Mouse (Mus musculus) midbrain, embryonic 12.5 days (tissue): Measurements from ENCODE around the gene Col11a2. TPM values are rescaled to one million over a fixed set of nuclear protein-coding genes. Genes with fewer than 3 reads are reported as not detected.

Source experiments
- ATAC-seq: fragments of 200-750 bp; cut with Nextera tagmentation; 2 replicates; pipeline ENCODE4 v1.8.0; 2017; ENCODE audit warnings: low read depth, moderate TSS enrichment, moderate library complexity; ENCODE audit not compliant: low FRiP score
- H3K27ac ChIP-seq: fragments of 300-500 bp; sonication (generic); replicated peaks from 2 replicates; pipeline ENCODE4 v1.5.1; 2016; ENCODE audit warnings: mild to moderate bottlenecking
- H3K27me3 ChIP-seq: fragments of 300-500 bp; sonication (generic); 2 replicates; pipeline ENCODE4 v1.6.1; 2016; ENCODE audit warnings: mild to moderate bottlenecking
- H3K36me3 ChIP-seq: fragments of 300-500 bp; sonication (generic); 2 replicates; pipeline ENCODE4 v1.6.1; 2016
- H3K4me1 ChIP-seq: fragments of 300-500 bp; sonication (generic); 2 replicates; pipeline ENCODE4 v1.6.1; 2016
- H3K4me2 ChIP-seq: fragments of 300-500 bp; sonication (generic); replicated peaks from 2 replicates; pipeline ENCODE4 v1.6.1; 2016; ENCODE audit warnings: mild to moderate bottlenecking, moderate library complexity
- H3K4me3 ChIP-seq: fragments of 300-500 bp; sonication (generic); 2 replicates; pipeline ENCODE4 v1.5.1; 2016; ENCODE audit warnings: mild to moderate bottlenecking
- H3K9ac ChIP-seq: fragments of 300-500 bp; sonication (generic); replicated peaks from 2 replicates; pipeline ENCODE4 v1.6.1; 2016; ENCODE audit warnings: mild to moderate bottlenecking, moderate library complexity
- H3K9me3 ChIP-seq: fragments of 300-500 bp; sonication (generic); 2 replicates; pipeline ENCODE4 v1.6.1; 2016; ENCODE audit warnings: mild to moderate bottlenecking
- WGBS: fragments of 180-500 bp; shearing (Covaris S2); methylation state at CpG from one replicate; pipeline ENCODE4 v1.1.7; 2016; 5-methylcytosine and 5-hydroxymethylcytosine counted together
- polyA plus RNA-seq: library from polyadenylated mRNA; unstranded; fragments of >200 nt; fragmentation: Nextera tagmentation; extraction: Ambion mirVana; gene quantifications from 2 replicates; pipeline ENCODE4 v1.2.1, GENCODE M21; 2016

Gene Col11a2
- polyA plus RNA-seq, 1 experiment from 2014 or later, result 4.0 TPM

DNA sequence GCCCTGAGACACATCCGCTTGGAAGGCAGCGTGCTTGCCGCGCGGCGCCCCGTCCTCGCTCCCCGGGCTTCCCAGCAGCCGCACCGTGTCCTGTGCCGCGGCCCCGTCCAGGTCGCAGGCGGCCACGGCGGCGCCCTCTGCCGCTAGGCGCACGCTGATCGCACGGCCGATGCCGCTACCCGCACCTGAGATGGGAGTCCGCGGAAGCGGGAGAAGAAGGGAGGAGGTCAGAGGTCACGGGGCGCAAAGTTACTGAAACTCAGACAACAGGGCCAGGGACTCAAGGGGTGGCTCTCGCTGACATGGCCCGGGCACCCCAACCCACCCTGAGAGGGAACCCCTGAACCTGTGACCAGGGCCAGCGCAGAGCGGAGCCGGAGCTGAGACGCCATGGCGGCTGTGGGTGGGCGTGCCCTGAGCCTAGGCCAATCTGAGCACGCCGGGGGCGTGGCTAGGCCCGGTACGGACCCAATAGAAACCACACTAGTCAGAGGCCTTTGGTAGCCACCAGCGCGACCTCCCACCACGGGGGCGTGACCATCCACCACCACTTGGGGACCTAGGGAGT, 11.5 kb upstream of the Col11a2 start, which contains the start of gene H2-Ke6:
Gene H2-Ke6 (minus strand): TSS at position 405 of the 568 bp plus-strand sequence.
- WGBS, result 0% methylated on average over 48 of the region's 49 CpGs
- Histone ChIP-seq H3K9ac (peak within 1 kb of the TSS; percentile 88), H3K4me2 (peak within 1 kb of the TSS; percentile 88), H3K9me3 (no peaks in the 10 kb centered on the region), H3K36me3 (peaks cover 25% of the 10 kb centered on the region), H3K27me3 (no peaks in the 10 kb centered on the region), H3K4me3 (peak within 1 kb of the TSS; percentile 95), H3K4me1 (peaks cover 68% of the 10 kb centered on the region), H3K27ac (peak within 1 kb of the TSS; percentile 96)
- ATAC-seq, result peak; percentile 61

DNA sequence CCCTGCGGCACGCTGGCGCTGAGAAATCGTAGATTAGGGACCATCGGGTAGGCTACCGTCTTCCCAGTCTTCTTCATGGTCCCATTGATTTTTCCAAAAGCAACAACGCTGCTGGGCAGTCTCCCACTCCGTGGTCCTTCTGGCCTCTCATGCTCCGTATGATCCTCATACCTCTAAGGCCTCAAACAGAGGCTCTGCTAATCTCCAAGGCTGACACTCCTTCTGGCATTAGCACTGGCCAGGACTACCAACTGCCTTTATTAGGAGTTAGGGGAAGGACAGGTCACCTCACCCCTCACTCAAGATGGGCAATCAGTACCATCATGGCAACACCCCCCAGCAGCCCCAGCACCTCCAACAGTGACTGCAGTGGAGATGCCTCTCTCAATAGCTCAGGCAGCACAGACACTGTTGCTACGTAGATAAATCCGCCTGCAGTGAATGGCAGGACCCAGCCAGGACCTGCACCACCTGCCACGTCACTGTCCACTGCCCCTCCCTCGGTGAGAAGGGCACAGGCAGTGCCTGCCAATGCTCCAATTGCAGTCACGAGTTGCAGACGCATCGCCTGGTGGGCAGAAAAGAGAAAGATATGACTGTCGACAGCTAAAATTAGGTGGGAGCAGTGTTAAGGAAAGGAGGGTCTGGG, 10.6 kb upstream of the Col11a2 start:
- Histone ChIP-seq H3K9me3 (no peaks in the 10 kb centered on the region), H3K4me1 (peaks cover 71% of the 10 kb centered on the region), H3K27me3 (no peaks in the 10 kb centered on the region), H3K27ac (peak overlapping the region; percentile 96), H3K36me3 (peaks cover 19% of the 10 kb centered on the region), H3K9ac (peak overlapping the region; percentile 32; the same call in 1 of the 2 replicates), H3K4me3 (peak overlapping the region; percentile 95), H3K4me2 (peak overlapping the region; percentile 88)
- 45% methylated on average over 17 of the region's 17 CpGs for WGBS
- no peak for ATAC-seq

DNA sequence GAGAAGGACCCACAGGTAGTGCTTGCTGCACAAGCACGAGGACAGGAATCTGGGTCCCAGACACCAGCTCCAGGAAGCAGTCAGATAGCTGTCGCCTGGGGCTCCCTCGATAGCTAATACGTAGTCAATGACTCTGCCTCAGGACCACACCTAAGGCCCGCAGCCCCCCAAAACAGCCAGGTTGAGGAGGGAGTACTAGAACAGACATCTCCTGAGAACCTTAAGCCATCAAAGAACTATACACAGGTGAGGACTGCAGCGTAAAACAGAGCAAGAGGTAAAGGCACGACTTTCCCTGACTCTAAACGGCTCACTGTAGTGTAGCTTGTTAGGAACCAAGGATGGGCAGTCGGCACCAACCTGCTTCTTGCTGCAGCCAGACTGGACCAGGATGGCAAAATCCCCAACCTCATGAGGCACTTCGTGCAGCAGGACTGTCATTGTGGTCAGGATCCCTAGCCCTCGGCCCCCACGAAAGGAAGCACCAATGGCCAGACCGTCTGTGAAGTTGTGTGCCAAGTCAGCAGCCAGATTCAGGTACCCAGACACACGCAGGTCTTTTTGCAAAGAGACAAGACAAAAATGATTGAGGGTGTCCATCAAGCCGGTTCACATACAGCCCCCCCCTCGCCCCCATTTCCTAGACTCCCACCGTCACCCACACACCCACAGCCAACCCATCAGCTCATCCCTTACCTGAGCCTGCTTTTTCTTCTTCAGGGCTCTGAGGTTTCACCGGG, 9.9 kb upstream of the Col11a2 start:
- no peak for ATAC-seq
- Histone ChIP-seq H3K4me1 (peaks cover 70% of the 10 kb centered on the region), H3K4me3 (peak overlapping the region; percentile 95), H3K27ac (peak overlapping the region; percentile 96), H3K9ac (peak overlapping the region; percentile 91), H3K9me3 (no peaks in the 10 kb centered on the region), H3K4me2 (peak overlapping the region; percentile 97), H3K36me3 (peaks cover 25% of the 10 kb centered on the region), H3K27me3 (no peaks in the 10 kb centered on the region)
- 84% methylated on average over 18 of the region's 18 CpGs for WGBS

DNA sequence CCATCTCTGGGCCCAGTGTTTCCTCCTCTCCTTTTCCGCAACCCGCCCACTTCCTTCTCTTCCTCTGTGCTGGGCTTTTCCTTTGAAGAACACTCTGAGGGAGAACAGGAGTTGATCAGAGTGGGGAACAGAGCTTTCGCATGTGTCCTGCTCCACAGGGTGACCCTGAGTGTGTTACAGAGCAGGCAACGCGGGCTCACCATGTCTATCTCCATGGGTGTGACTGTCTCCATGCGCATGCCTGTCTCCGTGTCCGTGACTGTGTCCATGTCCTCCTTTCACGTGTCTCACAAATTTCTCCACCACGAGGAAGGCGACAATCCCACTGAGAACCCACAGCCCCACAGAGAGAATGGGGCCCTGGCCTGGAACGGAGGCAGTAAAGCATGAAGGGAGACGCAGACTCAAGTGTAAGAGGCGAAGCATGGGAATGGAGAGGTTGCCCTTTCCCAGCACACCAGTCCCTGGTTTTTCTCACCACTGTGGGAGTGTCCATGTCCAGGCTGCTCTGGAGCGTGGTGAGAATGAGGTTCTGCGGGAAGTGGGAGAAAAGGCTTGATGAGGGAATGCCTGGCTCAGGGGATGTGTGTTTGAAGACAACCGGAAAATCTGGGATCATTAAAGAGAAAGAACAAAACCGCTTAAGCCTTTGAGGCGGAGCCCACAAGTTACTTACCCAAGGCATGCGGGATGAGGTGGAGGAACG, 9.2 kb upstream of the Col11a2 start:
- H3K9me3 ChIP-seq, result no peaks in the 10 kb centered on the region
- no peaks in the 10 kb centered on the region for H3K27me3 ChIP-seq
- ATAC-seq, result no peak
- peak overlapping the region; percentile 95 for H3K4me3 ChIP-seq
- H3K4me2 ChIP-seq, result peak overlapping the region; percentile 97
- H3K4me1 ChIP-seq, result peaks cover 70% of the 10 kb centered on the region
- peak overlapping the region; percentile 98; the same call in 1 of the 2 replicates for H3K27ac ChIP-seq
- WGBS, result 65% methylated on average over 21 of the region's 21 CpGs
- peak overlapping the region; percentile 91 for H3K9ac ChIP-seq
- peaks cover 32% of the 10 kb centered on the region for H3K36me3 ChIP-seq

DNA sequence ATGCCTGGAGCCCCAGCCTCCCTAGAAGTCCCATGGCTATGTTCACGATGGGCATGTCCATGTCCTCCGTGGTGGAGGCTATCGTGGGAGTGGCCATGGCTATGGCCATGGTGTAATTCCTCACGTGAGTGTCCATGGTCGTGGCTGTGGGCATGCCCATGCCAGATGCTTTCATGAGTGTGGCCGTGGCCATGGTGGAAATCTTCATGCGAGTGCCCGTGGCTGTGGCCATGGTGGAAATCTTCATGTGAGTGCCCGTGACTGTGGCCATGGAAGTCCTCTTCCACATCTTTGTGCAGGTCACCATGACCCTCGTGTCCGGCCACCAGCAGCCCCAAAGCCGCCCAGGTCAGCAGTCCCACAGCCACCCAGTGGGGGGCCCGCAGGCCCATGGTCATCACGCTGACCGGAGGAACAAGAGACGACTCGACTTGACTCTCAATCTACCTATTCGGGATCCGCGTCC, 8.3 kb upstream of the Col11a2 start:
- peaks cover 63% of the 10 kb centered on the region for H3K4me1 ChIP-seq
- peak overlapping the region; percentile 97 for H3K4me2 ChIP-seq
- 2% methylated on average over 20 of the region's 20 CpGs for WGBS
- ATAC-seq, result no peak
- peak overlapping the region; percentile 98 for H3K27ac ChIP-seq
- no peaks in the 10 kb centered on the region for H3K9me3 ChIP-seq
- peak overlapping the region; percentile 95 for H3K4me3 ChIP-seq
- no peaks in the 10 kb centered on the region for H3K27me3 ChIP-seq
- peaks cover 40% of the 10 kb centered on the region for H3K36me3 ChIP-seq
- H3K9ac ChIP-seq, result peak overlapping the region; percentile 91

DNA sequence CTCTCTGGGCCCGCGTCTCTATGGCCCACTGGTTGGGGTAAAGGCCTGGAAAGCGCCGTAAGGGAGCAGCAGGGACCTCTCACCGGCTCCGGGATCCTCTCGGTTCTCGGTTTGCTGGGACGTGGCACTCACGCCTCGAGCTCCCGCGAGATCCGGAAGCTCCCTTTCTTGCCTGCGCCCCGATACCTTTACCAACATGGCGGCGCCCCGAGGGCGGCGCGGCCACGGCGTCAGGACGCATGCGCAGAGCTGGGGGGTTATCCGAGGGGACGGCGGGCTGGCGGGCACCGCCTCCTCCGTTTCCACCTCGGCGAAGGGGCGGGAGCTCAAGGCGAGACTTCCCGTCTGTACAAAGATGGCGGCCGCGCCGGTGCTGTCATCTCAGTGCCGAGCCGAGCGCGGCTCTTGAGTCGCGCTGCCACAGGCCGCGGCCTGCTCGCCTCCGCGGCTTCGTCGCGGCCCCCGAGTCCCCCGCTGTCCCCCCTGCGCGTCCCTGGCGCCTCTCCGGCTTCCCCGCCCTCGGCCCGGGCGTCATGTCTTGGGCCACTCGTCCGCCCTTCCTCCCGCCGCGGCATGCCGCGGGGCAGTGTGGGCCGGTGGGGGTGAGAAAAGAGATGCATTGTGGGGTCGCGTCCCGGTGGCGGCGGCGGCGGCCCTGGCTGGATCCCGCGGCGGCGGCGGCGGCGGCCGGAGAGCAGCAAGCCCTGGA, 7.6 kb upstream of the Col11a2 start, which contains the start of the genes Slc39a7 and Rxrb:
Gene Slc39a7 (minus strand): TSS at position 218 of the 709 bp plus-strand sequence.
Gene Rxrb (plus strand): TSS at position 348 of the 709 bp plus-strand sequence.
- peak within 1 kb of the TSS; percentile 97 for H3K4me2 ChIP-seq
- H3K27me3 ChIP-seq, result no peaks in the 10 kb centered on the region
- peak within 1 kb of the TSS; percentile 96 for H3K9ac ChIP-seq
- H3K4me1 ChIP-seq, result peaks cover 56% of the 10 kb centered on the region
- H3K9me3 ChIP-seq, result no peaks in the 10 kb centered on the region
- ATAC-seq, result peak; percentile 67
- H3K4me3 ChIP-seq, result peak within 1 kb of the TSS; percentile 95
- under 1% methylated on average over 70 of the region's 88 CpGs for WGBS
- H3K36me3 ChIP-seq, result peaks cover 47% of the 10 kb centered on the region
- peak within 1 kb of the TSS; percentile 98 for H3K27ac ChIP-seq

DNA sequence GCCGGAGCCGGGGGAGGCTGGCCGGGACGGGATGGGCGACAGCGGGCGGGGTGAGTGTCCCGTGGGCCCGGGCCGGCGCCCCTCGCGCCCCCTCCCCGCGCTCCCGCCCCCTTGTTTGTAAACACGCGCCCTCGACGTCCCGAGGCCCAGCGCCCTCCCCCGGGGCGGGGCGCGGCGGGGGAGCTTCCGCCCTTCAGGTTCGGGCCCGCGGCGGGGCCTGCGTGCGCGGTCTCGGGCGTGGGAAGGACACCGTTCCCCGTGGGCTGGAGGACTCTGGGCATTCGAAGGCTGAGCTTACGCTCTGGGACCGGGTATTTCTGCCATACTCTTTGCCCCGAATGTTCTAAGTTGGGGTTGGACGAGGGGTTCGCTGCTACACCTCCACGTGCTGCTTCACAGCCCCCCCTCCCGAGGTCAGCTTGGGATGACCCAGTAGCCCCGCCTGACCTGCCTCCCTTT, 7.0 kb upstream of the Col11a2 start:
- Histone ChIP-seq H3K9ac (peak overlapping the region; percentile 96), H3K27ac (peak overlapping the region; percentile 98), H3K27me3 (no peaks in the 10 kb centered on the region), H3K4me3 (peak overlapping the region; percentile 95), H3K4me1 (peaks cover 50% of the 10 kb centered on the region), H3K9me3 (no peaks in the 10 kb centered on the region), H3K4me2 (peak overlapping the region; percentile 97), H3K36me3 (peaks cover 53% of the 10 kb centered on the region)
- WGBS, result under 1% methylated on average over 38 of the region's 48 CpGs
- no peak for ATAC-seq

DNA sequence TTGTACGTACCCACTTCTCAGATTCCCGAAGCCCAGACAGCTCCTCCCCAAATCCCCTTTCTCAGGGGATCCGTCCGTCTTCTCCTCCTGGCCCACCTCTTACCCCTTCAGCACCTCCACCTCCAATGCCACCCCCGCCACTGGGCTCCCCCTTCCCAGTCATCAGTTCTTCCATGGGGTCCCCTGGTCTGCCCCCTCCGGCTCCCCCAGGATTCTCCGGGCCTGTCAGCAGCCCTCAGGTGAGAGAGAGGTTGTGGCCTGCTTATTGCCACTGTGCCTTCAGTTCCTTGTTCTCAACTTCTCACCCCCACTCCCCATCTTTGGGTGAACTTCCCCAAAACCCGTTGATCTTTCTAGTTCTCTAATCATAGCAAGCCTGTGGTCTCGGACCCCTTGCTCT, 6.4 kb upstream of the Col11a2 start:
- Histone ChIP-seq H3K27me3 (no peaks in the 10 kb centered on the region), H3K4me1 (peaks cover 48% of the 10 kb centered on the region), H3K4me2 (peak overlapping the region; percentile 97), H3K9me3 (no peaks in the 10 kb centered on the region), H3K36me3 (peaks cover 59% of the 10 kb centered on the region), H3K4me3 (peak overlapping the region; percentile 95), H3K9ac (peak overlapping the region; percentile 96), H3K27ac (no peak overlapping the region)
- 62% methylated on average over 8 of the region's 9 CpGs for WGBS
- ATAC-seq, result no peak

DNA sequence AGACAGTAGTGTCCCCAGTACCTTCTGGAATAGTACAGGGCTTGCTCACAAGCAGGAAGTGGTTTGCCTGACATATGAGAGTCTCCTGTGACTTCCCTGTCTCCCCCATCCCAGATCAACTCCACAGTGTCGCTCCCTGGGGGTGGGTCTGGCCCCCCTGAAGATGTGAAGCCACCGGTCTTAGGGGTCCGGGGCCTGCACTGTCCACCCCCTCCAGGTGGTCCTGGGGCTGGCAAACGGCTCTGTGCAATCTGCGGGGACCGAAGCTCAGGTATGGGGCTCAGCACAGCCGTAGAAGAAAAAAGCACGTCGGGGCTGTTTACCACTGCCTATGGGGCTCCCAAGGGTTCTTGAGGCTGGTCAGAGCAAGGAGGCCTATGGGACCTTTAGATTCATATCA, 5.8 kb upstream of the Col11a2 start:
- WGBS, result 90% methylated on average over 9 of the region's 9 CpGs
- no peak for ATAC-seq
- Histone ChIP-seq H3K9me3 (no peaks in the 10 kb centered on the region), H3K36me3 (peaks cover 61% of the 10 kb centered on the region), H3K4me1 (peaks cover 49% of the 10 kb centered on the region), H3K27ac (no peak overlapping the region), H3K4me2 (peak overlapping the region; percentile 97; the same call in 1 of the 2 replicates), H3K4me3 (peak overlapping the region; percentile 95; the same call in 1 of the 2 replicates), H3K9ac (0 out of 2 replicates have a peak overlapping the region, but pooled peaks have one; percentile 96), H3K27me3 (0 out of 2 replicates have a peak, but pooled peaks cover 3% of the 10 kb centered on the region)

DNA sequence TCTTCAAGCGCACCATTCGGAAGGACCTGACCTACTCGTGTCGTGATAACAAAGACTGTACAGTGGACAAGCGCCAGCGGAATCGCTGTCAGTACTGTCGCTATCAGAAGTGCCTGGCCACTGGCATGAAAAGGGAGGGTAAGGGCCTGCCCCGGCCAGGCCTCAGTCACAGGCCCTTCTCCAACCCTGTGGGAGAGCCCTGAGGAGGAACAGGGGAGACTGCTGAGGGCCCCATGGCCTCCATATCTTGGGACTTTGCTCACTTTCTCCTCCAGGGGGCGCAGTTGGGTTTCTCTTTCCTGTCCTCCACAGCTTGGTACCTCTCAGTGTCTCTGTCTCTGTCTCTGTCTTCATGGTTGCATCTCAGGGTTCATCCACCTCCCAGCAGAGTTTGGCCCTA, 5.2 kb upstream of the Col11a2 start:
- Histone ChIP-seq H3K4me3 (no peak overlapping the region), H3K27ac (no peak overlapping the region), H3K36me3 (peaks cover 55% of the 10 kb centered on the region), H3K9ac (no peak overlapping the region), H3K4me2 (no peak overlapping the region), H3K4me1 (peaks cover 49% of the 10 kb centered on the region), H3K27me3 (0 out of 2 replicates have a peak, but pooled peaks cover 3% of the 10 kb centered on the region), H3K9me3 (no peaks in the 10 kb centered on the region)
- no peak for ATAC-seq
- WGBS, result 78% methylated on average over 10 of the region's 10 CpGs

DNA sequence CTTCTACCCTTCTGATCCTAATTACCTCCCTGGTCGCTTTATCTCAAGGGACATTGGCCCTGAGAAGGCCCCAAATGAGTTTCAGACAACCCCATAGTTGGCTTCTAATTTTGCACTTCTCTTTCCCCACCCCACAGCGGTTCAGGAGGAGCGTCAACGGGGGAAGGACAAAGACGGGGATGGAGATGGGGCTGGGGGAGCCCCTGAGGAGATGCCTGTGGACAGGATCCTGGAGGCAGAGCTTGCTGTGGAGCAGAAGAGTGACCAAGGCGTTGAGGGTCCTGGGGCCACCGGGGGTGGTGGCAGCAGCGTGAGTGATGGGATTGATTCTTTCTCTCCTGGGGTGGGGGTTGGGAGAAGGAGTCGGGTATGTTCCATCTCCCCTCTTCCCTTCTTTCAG, 3.7 kb upstream of the Col11a2 start:
- peaks cover 49% of the 10 kb centered on the region for H3K4me1 ChIP-seq

More for the DNA sequence above, 3.7 kb upstream of the Col11a2 start:
- Histone ChIP-seq H3K27me3 (peaks cover 9% of the 10 kb centered on the region), H3K9ac (no peak overlapping the region), H3K4me2 (no peak overlapping the region), H3K27ac (no peak overlapping the region), H3K9me3 (no peaks in the 10 kb centered on the region), H3K4me3 (no peak overlapping the region), H3K36me3 (peaks cover 43% of the 10 kb centered on the region)
- 92% methylated on average over 9 of the region's 9 CpGs for WGBS
- ATAC-seq, result no peak
